Mouse (Mus musculus) intestine, embryonic 14.5 days (tissue): ENCODE measurements at regions not wholly inside any gene's neighbourhood (a gene's known extent, or its start where the extent isn't known, plus 50 kb on each side); places are given as distances from the start of the nearest gene placed in this dataset.
"Not testable (repeated sequence)": the region's sequence is repeated elsewhere in the genome, so short reads cannot be mapped to it uniquely, and the experiment has no call there.

Experiments used
- ATAC-seq: fragments of 200-750 bp; cut with Nextera tagmentation; replicated peaks from 2 replicates; pipeline ENCODE4 v1.8.0; 2017; ENCODE audit warnings: low read depth, moderate number of reproducible peaks, moderate TSS enrichment, moderate library complexity; ENCODE audit not compliant: low FRiP score, low TSS enrichment
- DNase-seq: peaks from one replicate; pipeline ENCODE4 v3.0.0-alpha.2; 2018; ENCODE audit warnings: low spot score
- H3K27ac ChIP-seq: fragments of 300-500 bp; sonication (generic); 2 replicates; pipeline ENCODE4 v1.5.1; 2014; ENCODE audit warnings: low read depth, mild to moderate bottlenecking, control low read depth
- H3K27me3 ChIP-seq: fragments of 300-500 bp; sonication (generic); replicated peaks from 2 replicates; pipeline ENCODE4 v1.6.1; 2014; ENCODE audit warnings: low read length, control low read depth; ENCODE audit not compliant: control insufficient read depth, insufficient read depth
- H3K36me3 ChIP-seq: fragments of 300-500 bp; sonication (generic); 2 replicates; pipeline ENCODE4 v1.6.1; 2014; ENCODE audit warnings: low read length, control low read depth; ENCODE audit not compliant: control insufficient read depth, insufficient read depth
- H3K4me1 ChIP-seq: fragments of 300-500 bp; sonication (generic); replicated peaks from 2 replicates; pipeline ENCODE4 v1.6.1; 2014; ENCODE audit warnings: low read length, control low read depth, mixed read lengths; ENCODE audit not compliant: control insufficient read depth, insufficient read depth
- H3K4me2 ChIP-seq: fragments of 300-500 bp; sonication (generic); 2 replicates; pipeline ENCODE4 v1.6.1; 2014; ENCODE audit warnings: low read length
- H3K4me3 ChIP-seq: fragments of 300-500 bp; sonication (generic); 2 replicates; pipeline ENCODE4 v1.5.1; 2014; ENCODE audit warnings: low read depth, low read length, control low read depth, mixed read lengths
- H3K9ac ChIP-seq: fragments of 300-500 bp; sonication (generic); 2 replicates; pipeline ENCODE4 v1.6.1; 2014; ENCODE audit warnings: mild to moderate bottlenecking, low read length
- H3K9me3 ChIP-seq: fragments of 300-500 bp; sonication (generic); 2 replicates; pipeline ENCODE4 v1.6.1; 2016; ENCODE audit warnings: low read length, control low read depth; ENCODE audit not compliant: control insufficient read depth
- WGBS: fragments of 180-500 bp; shearing (Covaris S2); extraction: QIAGEN DNeasy Blood & Tissue Kit; methylation state at CpG from one replicate; pipeline ENCODE4 v1.1.7; 2014; 5-methylcytosine and 5-hydroxymethylcytosine counted together

- ATAC-seq = no peak
- Histone ChIP-seq H3K9ac (no peak overlapping the region), H3K4me2 (no peak overlapping the region), H3K27ac (no peak overlapping the region), H3K36me3 (no peaks in the 10 kb centered on the region), H3K4me1 (no peaks in the 10 kb centered on the region; the same call in 1 of the 2 replicates), H3K4me3 (no peak overlapping the region), H3K9me3 (no peaks in the 10 kb centered on the region), H3K27me3 (no peaks in the 10 kb centered on the region)
- WGBS = 83% methylated on average over 4 of the region's 4 CpGs
- DNase-seq = no peak
Observed at GRCm38 (mm10) chr17:9223097-9223496, 198.8 kb upstream of the Gm17728 start.

- Histone ChIP-seq H3K36me3 (no peaks in the 10 kb centered on the region), H3K4me3 (no peak overlapping the region), H3K4me2 (no peak overlapping the region), H3K27me3 (no peaks in the 10 kb centered on the region), H3K9ac (no peak overlapping the region), H3K9me3 (no peaks in the 10 kb centered on the region), H3K4me1 (no peaks in the 10 kb centered on the region; the same call in 1 of the 2 replicates), H3K27ac (no peak overlapping the region)
- no peak for DNase-seq
- WGBS = 59% methylated on average over 10 of the region's 10 CpGs
- no peak for ATAC-seq
Observed at GRCm38 (mm10) chr17:9227872-9228575, 193.8 kb upstream of the Gm17728 start.

GRCm38 (mm10) chr17:9235141-9235571, 186.7 kb upstream of the Gm17728 start:
- Histone ChIP-seq H3K9ac (no peak overlapping the region), H3K9me3 (no peaks in the 10 kb centered on the region), H3K27ac (no peak overlapping the region), H3K4me1 (no peaks in the 10 kb centered on the region), H3K4me3 (no peak overlapping the region), H3K4me2 (no peak overlapping the region), H3K27me3 (no peaks in the 10 kb centered on the region), H3K36me3 (no peaks in the 10 kb centered on the region)
- no peak for DNase-seq
- WGBS = 54% methylated on average over 6 of the region's 6 CpGs
- no peak for ATAC-seq

GRCm38 (mm10) chr17:9258646-9259170, 163.2 kb upstream of the Gm17728 start:
- Histone ChIP-seq H3K4me2 (no peak overlapping the region), H3K4me3 (no peak overlapping the region), H3K4me1 (0 out of 2 replicates have a peak, but pooled peaks cover 2% of the 10 kb centered on the region), H3K9me3 (no peaks in the 10 kb centered on the region), H3K27ac (no peak overlapping the region), H3K27me3 (no peaks in the 10 kb centered on the region), H3K9ac (no peak overlapping the region), H3K36me3 (no peaks in the 10 kb centered on the region)
- DNase-seq = no peak
- 49% methylated on average over 5 of the region's 5 CpGs for WGBS
- no peak for ATAC-seq

- no peak overlapping the region for H3K4me2 ChIP-seq
- no peak overlapping the region for H3K9ac ChIP-seq
- WGBS = 74% methylated on average over 3 of the region's 3 CpGs
- H3K9me3 ChIP-seq = no peaks in the 10 kb centered on the region
- no peak overlapping the region for H3K4me3 ChIP-seq
- DNase-seq (no peak), ATAC-seq (no peak)
- no peaks in the 10 kb centered on the region for H3K27me3 ChIP-seq
- H3K36me3 ChIP-seq = no peaks in the 10 kb centered on the region
- H3K27ac ChIP-seq = no peak overlapping the region
- H3K4me1 ChIP-seq = no peaks in the 10 kb centered on the region
Observed at GRCm38 (mm10) chr17:9268776-9269175, 153.1 kb upstream of the Gm17728 start.

- H3K36me3 ChIP-seq, H3K9ac ChIP-seq, H3K27me3 ChIP-seq, H3K4me1 ChIP-seq, H3K4me3 ChIP-seq, H3K9me3 ChIP-seq, H3K27ac ChIP-seq, H3K4me2 ChIP-seq, DNase-seq, ATAC-seq: not testable (repeated sequence)
- WGBS = 27% methylated on average over 3 of the region's 3 CpGs
Observed at GRCm38 (mm10) chr17:9278046-9278445, 143.8 kb upstream of the Gm17728 start.

GRCm38 (mm10) chr17:9279481-9279880, 142.4 kb upstream of the Gm17728 start:
- no peaks in the 10 kb centered on the region for H3K27me3 ChIP-seq
- no peaks in the 10 kb centered on the region for H3K36me3 ChIP-seq
- no peak overlapping the region for H3K4me3 ChIP-seq
- WGBS = 79% methylated on average over 7 of the region's 7 CpGs
- H3K9ac ChIP-seq = no peak overlapping the region
- ATAC-seq = no peak
- DNase-seq = no peak
- H3K4me2 ChIP-seq = no peak overlapping the region
- H3K9me3 ChIP-seq = no peaks in the 10 kb centered on the region
- H3K27ac ChIP-seq = no peak overlapping the region
- no peaks in the 10 kb centered on the region for H3K4me1 ChIP-seq

GRCm38 (mm10) chr17:9281891-9282290, 140.0 kb upstream of the Gm17728 start:
- no peak overlapping the region for H3K9ac ChIP-seq
- WGBS = 75% methylated on average over 5 of the region's 5 CpGs
- no peaks in the 10 kb centered on the region for H3K36me3 ChIP-seq
- H3K4me2 ChIP-seq = no peak overlapping the region
- no peaks in the 10 kb centered on the region for H3K9me3 ChIP-seq
- no peak overlapping the region for H3K4me3 ChIP-seq
- no peak for DNase-seq
- H3K4me1 ChIP-seq = no peaks in the 10 kb centered on the region
- H3K27ac ChIP-seq = no peak overlapping the region
- no peaks in the 10 kb centered on the region for H3K27me3 ChIP-seq
- no peak for ATAC-seq
